Mouse (Mus musculus) liver, adult 2 months (tissue): ENCODE data around the gene Cdk8.

Experiments used
- CTCF ChIP-seq: fragments of 200-500 bp; IDR thresholded peaks from 2 replicates; pipeline ENCODE4 v1.5.1; 2011; ENCODE audit warnings: low read depth, low read length, control low read depth
- POLR2A ChIP-seq: fragments of 200-500 bp; IDR thresholded peaks from 2 replicates; pipeline ENCODE4 v1.6.1; 2011; ENCODE audit warnings: low read length, control low read depth; ENCODE audit not compliant: insufficient read depth; ENCODE audit errors: extremely low read depth

DNA sequence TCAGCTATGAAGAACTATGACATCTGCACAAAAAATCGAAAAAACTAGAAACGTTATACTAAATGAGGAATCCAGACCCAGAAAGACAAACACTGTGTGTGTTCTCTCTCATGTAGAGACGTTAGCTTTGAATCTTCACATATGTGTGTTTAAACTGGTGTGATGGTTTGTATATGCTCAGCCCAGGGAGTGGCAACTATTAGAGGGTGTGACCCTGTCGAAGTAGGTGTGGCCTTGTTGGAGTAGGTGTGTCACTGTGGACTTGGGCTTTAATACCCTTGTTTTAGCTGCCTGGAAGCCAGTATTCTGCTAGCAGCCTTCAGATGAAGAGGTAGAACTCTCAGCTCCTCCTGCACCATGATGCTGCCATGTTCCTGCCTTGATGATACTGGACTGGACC lies 109.0 kb downstream of the Cdk8 start:
- TF ChIP-seq CTCF (no peak), POLR2A (no peak)
